Mouse (Mus musculus) gastrocnemius, postnatal 25 days (tissue): ENCODE results near the gene Dusp13. TPM values are rescaled to one million over a fixed set of nuclear protein-coding genes. Genes with fewer than 3 reads are reported as not detected.

ENCODE experiments used
- DNase-seq: peaks from one replicate; pipeline ENCODE4 v3.0.0; 2022
- total RNA-seq, 2 experiments: library from RNA; stranded (reverse); gene quantifications; 1 replicate in 1 of 2; 2 replicates in 1 of 2; pipeline ENCODE4 v1.2.3; 2021

The Dusp13 gene
- total RNA-seq, 2 experiments from 2014 or later = 145 to 174 TPM

GRCm38 (mm10) chr14:21703255-21703654, 47.7 kb downstream of the Dusp13 start:
- DNase-seq = no peak

- no peak for DNase-seq
These were observed 48.3 kb downstream of the Dusp13 start for GRCm38 (mm10) chr14:21702691-21703090.

- no peak for DNase-seq
These were observed 54.7 kb downstream of the Dusp13 start for GRCm38 (mm10) chr14:21696186-21696830.

GRCm38 (mm10) chr14:21695020-21695419, 56.0 kb downstream of the Dusp13 start:
- DNase-seq = no peak

GRCm38 (mm10) chr14:21691070-21691469, 59.9 kb downstream of the Dusp13 start:
- DNase-seq = no peak

GRCm38 (mm10) chr14:21686376-21687279, 64.4 kb downstream of the Dusp13 start:
- DNase-seq = peak; percentile 28

- DNase-seq = peak; percentile 74
These were observed 65.4 kb downstream of the Dusp13 start for GRCm38 (mm10) chr14:21685411-21686146.

GRCm38 (mm10) chr14:21683834-21684233, 67.1 kb downstream of the Dusp13 start:
- no peak for DNase-seq

Other genes with a start within 250 kb of the Dusp13 start
- gene Dupd1, start 36.6 kb downstream of the Dusp13 start, total RNA-seq = 10 to 100 TPM; 57.7 to 62.2 TPM
- gene Samd8, start 650 bp downstream of the Dusp13 start, total RNA-seq = 10 to 100 TPM; 35.5 to 43.7 TPM
- 100 to 1,000 TPM; 279 to 296 TPM for gene Vdac2, start 74.1 kb upstream of the Dusp13 start, total RNA-seq
- 1 to 10 TPM; 7.0 to 8.9 TPM for gene Comtd1, start 97.8 kb upstream of the Dusp13 start, total RNA-seq
- gene Zfp503, start 238.4 kb upstream of the Dusp13 start, total RNA-seq = 10 to 100 TPM in 1 of 2 experiments, 1 to 10 TPM in 1; 9.1 to 15.6 TPM